Mouse (Mus musculus) intestine, embryonic 16.5 days (tissue): Measurements from ENCODE around the gene Igsf10. TPM values are rescaled to one million over a fixed set of nuclear protein-coding genes. Genes with fewer than 3 reads are reported as not detected.

Experiments
- ATAC-seq: fragments of 200-750 bp; cut with Nextera tagmentation; 2 replicates; pipeline ENCODE4 v1.8.0; 2017; ENCODE audit warnings: moderate TSS enrichment, moderate library complexity
- H3K27ac ChIP-seq: fragments of 300-500 bp; sonication (generic); 2 replicates; pipeline ENCODE4 v1.5.1; 2014; ENCODE audit warnings: mild to moderate bottlenecking, low read length
- H3K27me3 ChIP-seq: fragments of 300-500 bp; sonication (generic); replicated peaks from 2 replicates; pipeline ENCODE4 v1.6.1; 2014; ENCODE audit warnings: low read length, control low read depth, mixed read lengths; ENCODE audit not compliant: control insufficient read depth, insufficient read depth
- H3K36me3 ChIP-seq: fragments of 300-500 bp; sonication (generic); 2 replicates; pipeline ENCODE4 v1.6.1; 2014; ENCODE audit warnings: low read length, control low read depth; ENCODE audit not compliant: control insufficient read depth, insufficient read depth
- H3K4me1 ChIP-seq: fragments of 300-500 bp; sonication (generic); 2 replicates; pipeline ENCODE4 v1.6.1; 2014; ENCODE audit warnings: low read length, control low read depth, mixed read lengths; ENCODE audit not compliant: control insufficient read depth, insufficient read depth
- H3K4me2 ChIP-seq: fragments of 300-500 bp; sonication (generic); 2 replicates; pipeline ENCODE4 v1.6.1; 2014; ENCODE audit warnings: low read depth, low read length, control low read depth
- H3K4me3 ChIP-seq: fragments of 300-500 bp; sonication (generic); 2 replicates; pipeline ENCODE4 v1.5.1; 2014; ENCODE audit warnings: mild to moderate bottlenecking, low read length
- H3K9ac ChIP-seq: fragments of 300-500 bp; sonication (generic); 2 replicates; pipeline ENCODE4 v1.6.1; 2014; ENCODE audit warnings: low read depth, low read length
- H3K9me3 ChIP-seq: fragments of 300-500 bp; sonication (generic); 2 replicates; pipeline ENCODE4 v1.6.1; 2016; ENCODE audit warnings: low read length, control low read depth; ENCODE audit not compliant: control insufficient read depth
- WGBS: fragments of 180-500 bp; shearing (Covaris S2); extraction: QIAGEN DNeasy Blood & Tissue Kit; methylation state at CpG from one replicate; pipeline ENCODE4 v1.1.7; 2014; 5-methylcytosine and 5-hydroxymethylcytosine counted together
- polyA plus RNA-seq: library from polyadenylated mRNA; unstranded; fragments of >200 nt; fragmentation: Nextera tagmentation; extraction: Ambion mirVana; gene quantifications from 2 replicates; pipeline ENCODE4 v1.2.1, GENCODE M21; 2015

Igsf10 gene
- polyA plus RNA-seq, 1 experiment from 2014 or later: 5.3 TPM

- Histone ChIP-seq H3K36me3 (no peaks in the 10 kb centered on the region), H3K4me3 (0 out of 2 replicates have a peak overlapping the region, but pooled peaks have one; percentile 7), H3K9ac (0 out of 2 replicates have a peak overlapping the region, but pooled peaks have one; percentile 24), H3K9me3 (no peaks in the 10 kb centered on the region), H3K27ac (no peak overlapping the region), H3K4me2 (peak overlapping the region; percentile 19; the same call in 1 of the 2 replicates), H3K27me3 (no peaks in the 10 kb centered on the region), H3K4me1 (no peaks in the 10 kb centered on the region)
- WGBS: 64% methylated on average over 11 of the region's 11 CpGs
- no peak for ATAC-seq
Measured at GRCm38 (mm10) chr3:59341647-59342427, 2.4 kb downstream of the Igsf10 start.

GRCm38 (mm10) chr3:59328526-59328925 lies 15.7 kb downstream of the Igsf10 start:
- WGBS: 94% methylated on average over 2 of the region's 2 CpGs
- H3K27me3 ChIP-seq: no peaks in the 10 kb centered on the region
- ATAC-seq: no peak

GRCm38 (mm10) chr3:59321278-59321876 lies 22.8 kb downstream of the Igsf10 start:
- peaks cover 15% of the 10 kb centered on the region; the same call in 1 of the 2 replicates for H3K36me3 ChIP-seq
- no peak overlapping the region for H3K4me2 ChIP-seq
- ATAC-seq: no peak
- no peak overlapping the region for H3K27ac ChIP-seq
- 46% methylated on average over 7 of the region's 7 CpGs for WGBS
- no peaks in the 10 kb centered on the region for H3K9me3 ChIP-seq
- no peak overlapping the region for H3K9ac ChIP-seq
- H3K27me3 ChIP-seq: no peaks in the 10 kb centered on the region
- H3K4me3 ChIP-seq: no peak overlapping the region
- H3K4me1 ChIP-seq: no peaks in the 10 kb centered on the region

More at GRCm38 (mm10) chr3:59328526-59328925, 15.7 kb downstream of the Igsf10 start:
- Histone ChIP-seq H3K4me2 (no peak overlapping the region), H3K4me3 (no peak overlapping the region), H3K27ac (no peak overlapping the region), H3K4me1 (no peaks in the 10 kb centered on the region), H3K9me3 (no peaks in the 10 kb centered on the region), H3K9ac (no peak overlapping the region), H3K36me3 (peaks cover 13% of the 10 kb centered on the region; the same call in 1 of the 2 replicates)

- 61% methylated on average over 7 of the region's 7 CpGs for WGBS
- Histone ChIP-seq H3K4me2 (no peak overlapping the region), H3K36me3 (peaks cover 15% of the 10 kb centered on the region; the same call in 1 of the 2 replicates), H3K9ac (no peak overlapping the region), H3K27ac (no peak overlapping the region), H3K4me3 (no peak overlapping the region), H3K9me3 (no peaks in the 10 kb centered on the region), H3K4me1 (no peaks in the 10 kb centered on the region), H3K27me3 (no peaks in the 10 kb centered on the region)
- no peak for ATAC-seq
Measured at GRCm38 (mm10) chr3:59316077-59316476, 28.1 kb downstream of the Igsf10 start.

- H3K27ac ChIP-seq: no peak overlapping the region
- no peaks in the 10 kb centered on the region for H3K9me3 ChIP-seq
- WGBS: 83% methylated on average over 10 of the region's 10 CpGs
- H3K4me3 ChIP-seq: no peak overlapping the region
- H3K27me3 ChIP-seq: no peaks in the 10 kb centered on the region
- H3K4me1 ChIP-seq: no peaks in the 10 kb centered on the region
- no peak overlapping the region for H3K9ac ChIP-seq
- 0 out of 2 replicates have a peak, but pooled peaks cover 2% of the 10 kb centered on the region for H3K36me3 ChIP-seq
- no peak overlapping the region for H3K4me2 ChIP-seq
- ATAC-seq: no peak
Measured at GRCm38 (mm10) chr3:59312610-59313009, 31.6 kb downstream of the Igsf10 start.

- H3K9ac ChIP-seq: no peak overlapping the region
- H3K9me3 ChIP-seq: no peaks in the 10 kb centered on the region
- no peaks in the 10 kb centered on the region for H3K4me1 ChIP-seq
- H3K4me2 ChIP-seq: no peak overlapping the region
- WGBS: 92% methylated on average over 2 of the region's 2 CpGs
- H3K36me3 ChIP-seq: no peaks in the 10 kb centered on the region
- ATAC-seq: no peak
- H3K4me3 ChIP-seq: no peak overlapping the region
- no peak overlapping the region for H3K27ac ChIP-seq
- no peaks in the 10 kb centered on the region for H3K27me3 ChIP-seq
Measured at GRCm38 (mm10) chr3:59305518-59305917, 38.7 kb downstream of the Igsf10 start.

GRCm38 (mm10) chr3:59304944-59305343 lies 39.2 kb downstream of the Igsf10 start:
- Histone ChIP-seq H3K4me1 (no peaks in the 10 kb centered on the region), H3K9me3 (no peaks in the 10 kb centered on the region), H3K27ac (no peak overlapping the region), H3K4me3 (no peak overlapping the region), H3K9ac (no peak overlapping the region), H3K36me3 (no peaks in the 10 kb centered on the region), H3K27me3 (no peaks in the 10 kb centered on the region), H3K4me2 (no peak overlapping the region)
- ATAC-seq: no peak
- WGBS: 96% methylated on average over 5 of the region's 5 CpGs

GRCm38 (mm10) chr3:59297653-59298052 lies 46.5 kb downstream of the Igsf10 start:
- H3K27ac ChIP-seq: no peak overlapping the region
- WGBS: 84% methylated on average over 16 of the region's 16 CpGs
- H3K9ac ChIP-seq: no peak overlapping the region
- H3K36me3 ChIP-seq: no peaks in the 10 kb centered on the region
- no peak overlapping the region for H3K4me3 ChIP-seq
- no peak overlapping the region for H3K4me2 ChIP-seq
- ATAC-seq: no peak
- H3K9me3 ChIP-seq: no peaks in the 10 kb centered on the region
- H3K4me1 ChIP-seq: no peaks in the 10 kb centered on the region
- H3K27me3 ChIP-seq: no peaks in the 10 kb centered on the region

- Histone ChIP-seq H3K9me3 (no peaks in the 10 kb centered on the region), H3K27ac (no peak overlapping the region), H3K9ac (no peak overlapping the region), H3K4me3 (no peak overlapping the region), H3K36me3 (no peaks in the 10 kb centered on the region), H3K4me2 (no peak overlapping the region), H3K4me1 (no peaks in the 10 kb centered on the region), H3K27me3 (no peaks in the 10 kb centered on the region)
- WGBS: 87% methylated on average over 5 of the region's 5 CpGs
- no peak for ATAC-seq
Measured at GRCm38 (mm10) chr3:59296563-59297130, 47.5 kb downstream of the Igsf10 start.
